Mouse (Mus musculus) embryonic fibroblast, embryonic 13.5 days (primary cell): Measurements from ENCODE around the gene Bbof1. TPM values are rescaled to one million over a fixed set of nuclear protein-coding genes. Genes with fewer than 3 reads are reported as not detected.

Experiments used
- H3K27ac ChIP-seq: 2 replicates; pipeline ENCODE4 v1.5.1; 2012; ENCODE audit warnings: low read length, control low read depth, inconsistent platforms; ENCODE audit not compliant: insufficient read depth
- H3K4me1 ChIP-seq: 2 replicates; pipeline ENCODE4 v1.6.1; 2011; ENCODE audit warnings: low read length; ENCODE audit not compliant: control insufficient read depth, insufficient read depth
- H3K4me3 ChIP-seq: 2 replicates; pipeline ENCODE4 v1.5.1; 2011; ENCODE audit warnings: mild to moderate bottlenecking, control low read depth, low read length; ENCODE audit not compliant: insufficient read depth
- CTCF ChIP-seq: IDR thresholded peaks from 2 replicates; pipeline ENCODE4 v1.5.1; 2011; ENCODE audit warnings: mild to moderate bottlenecking, control low read depth, low read length, moderate library complexity, borderline replicate concordance; ENCODE audit not compliant: insufficient read depth
- POLR2A ChIP-seq: IDR thresholded peaks from 2 replicates; pipeline ENCODE4 v1.6.1; 2011; ENCODE audit warnings: low read depth, mild to moderate bottlenecking, control low read depth, low read length, moderate library complexity
- polyA plus RNA-seq: library from polyadenylated mRNA; stranded (reverse); fragments of >200 nt; gene quantifications from 2 replicates; pipeline ENCODE4 v1.2.4, GENCODE M21; 2011; ENCODE audit warnings: low read depth; ENCODE audit not compliant: missing spikeins, insufficient read length

Gene Bbof1
- polyA plus RNA-seq, 1 experiment = 0.95 TPM

GRCm38 (mm10) chr12:84417605-84417922 lies 8.7 kb downstream of the Bbof1 start:
- H3K27ac ChIP-seq = no peak overlapping the region

GRCm38 (mm10) chr12:84423990-84424389 lies 15.1 kb downstream of the Bbof1 start:
- TF ChIP-seq CTCF (no peak), POLR2A (no peak)
- Histone ChIP-seq H3K27ac (no peak overlapping the region), H3K4me1 (no peaks in the 10 kb centered on the region), H3K4me3 (no peak overlapping the region)

More at GRCm38 (mm10) chr12:84417605-84417922, 8.7 kb downstream of the Bbof1 start:
- H3K4me3 ChIP-seq = peak overlapping the region; percentile 51
- no peaks in the 10 kb centered on the region for H3K4me1 ChIP-seq
- no peak for TF ChIP-seq POLR2A
- no peak for TF ChIP-seq CTCF

GRCm38 (mm10) chr12:84429825-84430224 lies 21.0 kb downstream of the Bbof1 start:
- no peak for TF ChIP-seq CTCF
- no peak for TF ChIP-seq POLR2A
- no peak overlapping the region for H3K27ac ChIP-seq
- no peaks in the 10 kb centered on the region for H3K4me1 ChIP-seq
- no peak overlapping the region for H3K4me3 ChIP-seq

GRCm38 (mm10) chr12:84438697-84439096 lies 29.8 kb downstream of the Bbof1 start:
- Histone ChIP-seq H3K27ac (no peak overlapping the region), H3K4me1 (no peaks in the 10 kb centered on the region), H3K4me3 (no peak overlapping the region)
- no peak for TF ChIP-seq POLR2A
- TF ChIP-seq CTCF = no peak

GRCm38 (mm10) chr12:84442526-84442925 lies 33.7 kb downstream of the Bbof1 start:
- Histone ChIP-seq H3K27ac (no peak overlapping the region), H3K4me3 (no peak overlapping the region), H3K4me1 (no peaks in the 10 kb centered on the region)
- TF ChIP-seq CTCF (no peak), POLR2A (no peak)

- Histone ChIP-seq H3K4me1 (no peaks in the 10 kb centered on the region), H3K4me3 (no peak overlapping the region), H3K27ac (no peak overlapping the region)
- TF ChIP-seq CTCF (no peak), POLR2A (no peak)
These were observed 38.5 kb downstream of the Bbof1 start for GRCm38 (mm10) chr12:84447386-84447785.

- peaks cover 3% of the 10 kb centered on the region; the same call in 1 of the 2 replicates for H3K4me1 ChIP-seq
- H3K4me3 ChIP-seq = no peak overlapping the region
- TF ChIP-seq CTCF (no peak), POLR2A (no peak)
- H3K27ac ChIP-seq = no peak overlapping the region
These were observed 39.3 kb downstream of the Bbof1 start for GRCm38 (mm10) chr12:84448181-84448580.

- Histone ChIP-seq H3K4me1 (peaks cover 3% of the 10 kb centered on the region; the same call in 1 of the 2 replicates), H3K4me3 (no peak overlapping the region), H3K27ac (no peak overlapping the region)
- TF ChIP-seq CTCF (no peak), POLR2A (no peak)
These were observed 41.0 kb downstream of the Bbof1 start for GRCm38 (mm10) chr12:84449887-84450286.

GRCm38 (mm10) chr12:84450351-84450717 lies 41.5 kb downstream of the Bbof1 start:
- Histone ChIP-seq H3K4me3 (peak overlapping the region; percentile 63), H3K27ac (no peak overlapping the region), H3K4me1 (peaks cover 3% of the 10 kb centered on the region; the same call in 1 of the 2 replicates)
- TF ChIP-seq CTCF = no peak
- no peak for TF ChIP-seq POLR2A

- Histone ChIP-seq H3K27ac (no peak within 1 kb of the TSS), H3K4me1 (peaks cover 3% of the 10 kb centered on the region; the same call in 1 of the 2 replicates)
- TF ChIP-seq POLR2A = peak; percentile 91
- TF ChIP-seq CTCF = no peak
These were observed 42.1 kb downstream of the Bbof1 start, which contains the start of the genes Aldh6a1 and Lin52 for GRCm38 (mm10) chr12:84450718-84451646. TSS of gene Aldh6a1 (minus strand) at chr12:84451004. TSS of gene Lin52 (plus strand) at chr12:84451422.

GRCm38 (mm10) chr12:84451801-84452200 lies 42.9 kb downstream of the Bbof1 start:
- H3K4me1 ChIP-seq = peaks cover 3% of the 10 kb centered on the region; the same call in 1 of the 2 replicates
- TF ChIP-seq CTCF (no peak), POLR2A (no peak)
- H3K27ac ChIP-seq = no peak overlapping the region
- H3K4me3 ChIP-seq = peak overlapping the region; percentile 92

More at GRCm38 (mm10) chr12:84450718-84451646, 42.1 kb downstream of the Bbof1 start, which contains the start of the genes Aldh6a1 and Lin52:
- peak within 1 kb of the TSS; percentile 92 for H3K4me3 ChIP-seq
